Mouse (Mus musculus) kidney, embryonic 16.5 days (tissue): ENCODE data around the gene Pln. TPM values are rescaled to one million over a fixed set of nuclear protein-coding genes. Genes with fewer than 3 reads are reported as not detected.
A peak's percentile ranks its signal among the peaks of the same experiment; 100 is the strongest.

ENCODE experiments used
- ATAC-seq: fragments of 200-750 bp; cut with Nextera tagmentation; 2 replicates; pipeline ENCODE4 v1.8.0; 2017; ENCODE audit warnings: moderate TSS enrichment; ENCODE audit not compliant: low FRiP score, low TSS enrichment
- H3K27ac ChIP-seq: fragments of 300-500 bp; sonication (generic); 2 replicates; pipeline ENCODE4 v1.5.1; 2014; ENCODE audit warnings: low read length
- H3K27me3 ChIP-seq: fragments of 300-500 bp; sonication (generic); 2 replicates; pipeline ENCODE4 v1.6.1; 2014; ENCODE audit warnings: low read length, control low read depth, mixed read lengths; ENCODE audit not compliant: insufficient read depth
- H3K36me3 ChIP-seq: fragments of 300-500 bp; sonication (generic); 2 replicates; pipeline ENCODE4 v1.6.1; 2014; ENCODE audit warnings: low read length, control low read depth, mixed read lengths; ENCODE audit not compliant: insufficient read depth
- H3K4me1 ChIP-seq: fragments of 300-500 bp; sonication (generic); 2 replicates; pipeline ENCODE4 v1.6.1; 2014; ENCODE audit warnings: low read length, control low read depth, mixed read lengths; ENCODE audit not compliant: insufficient read depth
- H3K4me2 ChIP-seq: fragments of 300-500 bp; sonication (generic); replicated peaks from 2 replicates; pipeline ENCODE4 v1.6.1; 2014; ENCODE audit warnings: low read depth, low read length
- H3K4me3 ChIP-seq: fragments of 300-500 bp; sonication (generic); 2 replicates; pipeline ENCODE4 v1.5.1; 2014; ENCODE audit warnings: mild to moderate bottlenecking, low read length
- H3K9ac ChIP-seq: fragments of 300-500 bp; sonication (generic); replicated peaks from 2 replicates; pipeline ENCODE4 v1.6.1; 2014; ENCODE audit warnings: low read length
- H3K9me3 ChIP-seq: fragments of 300-500 bp; sonication (generic); 2 replicates; pipeline ENCODE4 v1.6.1; 2016; ENCODE audit warnings: low read length, control low read depth
- WGBS: fragments of 180-500 bp; shearing (Covaris S2); extraction: QIAGEN DNeasy Blood & Tissue Kit; methylation state at CpG from one replicate; pipeline ENCODE4 v1.1.7; 2014; 5-methylcytosine and 5-hydroxymethylcytosine counted together
- polyA plus RNA-seq: library from polyadenylated mRNA; unstranded; fragments of >200 nt; fragmentation: Nextera tagmentation; extraction: Ambion mirVana; gene quantifications from 2 replicates; pipeline ENCODE4 v1.2.1, GENCODE M21; 2015

The Pln gene
- polyA plus RNA-seq, 1 experiment from 2014 or later = 1.3 TPM

DNA sequence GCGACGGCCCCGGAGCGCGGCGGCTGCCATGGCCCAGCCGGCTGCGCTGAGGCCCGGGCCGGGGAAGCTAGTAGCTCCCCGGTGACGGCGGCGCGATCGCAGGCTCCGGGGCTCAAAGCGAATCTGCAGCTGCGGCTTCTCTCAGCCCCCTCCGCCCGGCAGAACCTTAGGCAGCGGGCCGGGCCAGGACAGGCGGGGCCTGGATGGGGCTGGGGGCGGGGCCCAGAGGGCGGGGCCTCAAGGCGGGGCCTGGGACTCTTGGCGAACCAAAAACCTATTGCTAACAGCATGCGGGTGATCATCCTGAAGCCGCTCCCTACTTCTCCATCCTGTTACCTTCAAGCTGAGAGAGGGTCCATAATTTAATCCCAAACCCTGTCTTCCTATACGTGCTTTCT lies 42.2 kb downstream of the Pln start, which contains the start of gene Cep85l:
Cep85l (minus strand) TSS at position 239 of the 398 bp plus-strand sequence.
- ATAC-seq = peak; percentile 99
- H3K9me3 ChIP-seq = no peaks in the 10 kb centered on the region
- no peaks in the 10 kb centered on the region for H3K36me3 ChIP-seq
- H3K9ac ChIP-seq = peak within 1 kb of the TSS; percentile 97
- no peaks in the 10 kb centered on the region for H3K27me3 ChIP-seq
- peak within 1 kb of the TSS; percentile 94 for H3K27ac ChIP-seq
- H3K4me1 ChIP-seq = peaks cover 15% of the 10 kb centered on the region
- peak within 1 kb of the TSS; percentile 95 for H3K4me3 ChIP-seq
- peak within 1 kb of the TSS; percentile 79 for H3K4me2 ChIP-seq
- WGBS = 0% methylated on average over 25 of the region's 31 CpGs

DNA sequence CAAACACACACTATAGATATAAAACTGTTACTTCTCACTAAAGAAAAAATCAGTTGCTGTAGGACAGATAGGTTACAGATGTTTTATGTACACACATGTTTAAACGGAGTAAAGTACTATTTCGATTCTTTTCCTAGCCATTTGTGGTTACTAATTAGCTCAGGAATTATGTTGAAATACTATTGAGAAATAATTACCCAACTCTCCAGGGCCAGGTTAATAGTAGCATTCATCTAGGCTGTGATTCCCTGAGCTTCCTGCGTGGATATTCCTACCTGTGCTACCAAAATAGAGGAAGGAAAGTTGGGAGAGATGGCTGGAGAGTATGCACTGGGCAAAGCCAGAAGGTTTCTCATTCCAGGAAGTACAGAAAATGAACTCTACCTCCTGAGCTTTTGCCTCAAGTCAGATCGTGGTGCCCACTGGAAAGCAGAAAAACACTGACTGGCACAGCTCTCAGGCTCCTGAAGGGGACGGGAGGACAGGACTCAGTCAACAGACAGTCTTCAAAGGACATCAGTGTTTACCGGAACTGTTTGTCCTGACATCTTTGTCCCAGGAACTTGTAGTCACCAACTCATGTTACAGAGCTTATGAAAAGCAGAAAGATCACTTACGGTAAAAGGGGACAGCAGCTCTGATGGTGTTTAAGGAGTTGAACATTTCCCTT lies 45.4 kb downstream of the Pln start:
- WGBS = 60% methylated on average over 7 of the region's 7 CpGs
- no peaks in the 10 kb centered on the region for H3K9me3 ChIP-seq
- H3K4me2 ChIP-seq = no peak overlapping the region
- H3K36me3 ChIP-seq = no peaks in the 10 kb centered on the region
- no peak overlapping the region for H3K9ac ChIP-seq
- no peak overlapping the region for H3K4me3 ChIP-seq
- peaks cover 11% of the 10 kb centered on the region for H3K4me1 ChIP-seq
- no peak for ATAC-seq
- no peaks in the 10 kb centered on the region for H3K27me3 ChIP-seq
- no peak overlapping the region for H3K27ac ChIP-seq

- Histone ChIP-seq H3K9me3 (no peaks in the 10 kb centered on the region), H3K4me3 (no peak overlapping the region), H3K9ac (no peak overlapping the region), H3K36me3 (no peaks in the 10 kb centered on the region), H3K27ac (no peak overlapping the region), H3K4me2 (no peak overlapping the region), H3K4me1 (peaks cover 5% of the 10 kb centered on the region; the same call in 1 of the 2 replicates), H3K27me3 (no peaks in the 10 kb centered on the region)
- no peak for ATAC-seq
- WGBS = 88% methylated on average over 1 of the region's 1 CpGs
These were observed 47.4 kb downstream of the Pln start for GRCm38 (mm10) chr10:53384896-53385295.

GRCm38 (mm10) chr10:53385438-53385837 lies 48.0 kb downstream of the Pln start:
- Histone ChIP-seq H3K9ac (no peak overlapping the region), H3K36me3 (no peaks in the 10 kb centered on the region), H3K27me3 (no peaks in the 10 kb centered on the region), H3K9me3 (no peaks in the 10 kb centered on the region), H3K27ac (no peak overlapping the region), H3K4me3 (no peak overlapping the region), H3K4me1 (no peaks in the 10 kb centered on the region), H3K4me2 (no peak overlapping the region)
- WGBS = 75% methylated on average over 5 of the region's 5 CpGs
- ATAC-seq = no peak

DNA sequence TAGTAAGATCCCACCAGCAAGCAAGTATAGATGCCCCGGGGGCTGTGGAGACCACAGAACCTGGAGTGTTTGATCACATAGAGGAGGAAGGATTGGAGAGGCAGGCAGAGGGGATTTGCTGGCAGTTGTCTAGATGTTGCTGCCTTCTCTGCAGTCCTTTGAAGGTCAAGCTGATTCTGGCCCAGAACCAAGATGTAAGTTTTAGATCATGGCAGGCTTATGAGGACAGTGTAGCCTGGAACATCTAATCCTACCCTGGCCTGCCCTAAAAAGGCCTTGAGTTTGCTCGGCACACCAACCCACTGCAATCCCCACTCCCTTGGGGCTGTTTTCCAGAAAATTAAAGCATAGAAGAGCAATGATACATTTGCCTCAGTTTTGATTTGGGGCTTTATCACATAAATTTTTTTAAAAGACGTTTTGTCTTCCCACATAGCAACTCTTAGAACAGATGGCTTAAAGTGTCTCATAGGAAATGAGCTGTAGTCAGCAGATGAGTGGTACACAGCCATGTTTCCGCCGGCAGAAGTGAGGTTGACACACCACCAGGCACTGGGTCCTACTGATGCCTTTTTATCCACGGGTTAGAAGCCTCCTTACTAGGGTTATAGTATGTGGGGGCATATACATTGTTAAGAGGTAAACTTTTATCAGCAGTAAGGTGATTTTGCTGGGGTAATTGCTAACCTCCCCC lies 50.9 kb downstream of the Pln start:
- Histone ChIP-seq H3K27ac (no peak overlapping the region), H3K9ac (no peak overlapping the region), H3K4me3 (no peak overlapping the region), H3K36me3 (no peaks in the 10 kb centered on the region), H3K9me3 (no peaks in the 10 kb centered on the region), H3K4me1 (no peaks in the 10 kb centered on the region), H3K27me3 (no peaks in the 10 kb centered on the region), H3K4me2 (no peak overlapping the region)
- no peak for ATAC-seq
- whole genome bisulfite sequencing = 71% methylated on average over 6 of the region's 6 CpGs

GRCm38 (mm10) chr10:53394923-53395629 lies 57.6 kb downstream of the Pln start:
- Histone ChIP-seq H3K4me2 (no peak overlapping the region), H3K9me3 (no peaks in the 10 kb centered on the region), H3K4me3 (no peak overlapping the region), H3K9ac (no peak overlapping the region), H3K4me1 (peaks cover 9% of the 10 kb centered on the region; the same call in 1 of the 2 replicates), H3K27ac (no peak overlapping the region), H3K36me3 (no peaks in the 10 kb centered on the region), H3K27me3 (no peaks in the 10 kb centered on the region)
- 83% methylated on average over 9 of the region's 9 CpGs for WGBS
- no peak for ATAC-seq

Other genes with a start within 250 kb of the Pln start
- gene Cep85l, start 42.3 kb downstream of the Pln start, polyA plus RNA-seq = 2.8 and 3.0 TPM in 2 replicates